Mouse (Mus musculus): ENCODE results near the gene Tmsb4x.

Tmsb4x gene

DNA sequence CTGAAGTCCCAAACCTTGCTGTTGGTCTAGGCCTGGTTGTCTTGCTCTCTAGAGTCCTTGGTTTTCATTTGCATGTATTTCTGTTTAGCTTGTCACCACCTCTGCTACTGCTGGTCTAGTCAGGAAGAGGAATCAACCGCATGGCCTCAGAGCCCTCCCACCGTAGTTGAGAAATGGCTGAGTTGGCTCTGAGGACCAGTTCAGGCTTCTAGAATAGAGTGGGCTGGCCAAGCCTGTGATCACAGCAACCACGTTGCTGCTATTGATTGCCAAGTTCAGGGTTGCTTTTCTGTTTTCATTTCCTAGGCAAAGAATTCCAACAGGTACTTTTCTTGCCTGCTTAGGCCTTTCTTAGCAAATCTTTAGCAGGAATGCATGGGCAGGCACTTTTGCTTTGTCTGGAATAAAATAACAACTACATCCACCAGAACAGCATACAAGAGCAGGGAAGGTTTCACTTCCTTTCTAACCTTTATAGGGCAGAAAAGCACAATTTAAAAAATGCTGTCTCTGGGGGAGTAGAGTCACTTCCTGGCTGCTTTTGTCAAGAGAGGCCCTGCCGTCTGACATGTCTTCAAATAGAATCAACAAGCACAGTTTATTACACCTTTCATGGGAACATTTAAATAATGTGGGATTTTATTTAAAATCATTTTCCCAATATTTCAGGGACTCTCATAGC is 29.0 kb downstream of the Tmsb4x start:
- no peak for DNase-seq

DNA sequence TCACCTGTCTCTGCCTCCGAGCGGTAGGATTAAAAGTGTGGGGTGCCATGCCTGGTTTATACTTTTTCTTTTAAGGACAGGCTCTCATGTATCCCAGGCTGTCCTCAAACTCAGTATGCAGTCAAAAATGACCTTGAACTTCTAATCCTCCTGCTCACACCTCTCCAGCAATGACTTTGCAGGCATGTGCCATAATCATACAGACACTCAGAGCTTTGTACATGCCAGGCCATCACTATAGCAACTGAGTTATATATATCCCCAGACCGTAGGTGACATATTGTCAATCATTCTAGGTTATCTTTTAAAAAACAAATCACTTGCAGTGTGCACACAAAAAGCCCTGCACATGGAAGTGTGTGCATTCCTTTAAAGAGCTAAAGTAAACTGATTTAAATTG is 29.6 kb downstream of the Tmsb4x start:
- no peak for DNase-seq

DNA sequence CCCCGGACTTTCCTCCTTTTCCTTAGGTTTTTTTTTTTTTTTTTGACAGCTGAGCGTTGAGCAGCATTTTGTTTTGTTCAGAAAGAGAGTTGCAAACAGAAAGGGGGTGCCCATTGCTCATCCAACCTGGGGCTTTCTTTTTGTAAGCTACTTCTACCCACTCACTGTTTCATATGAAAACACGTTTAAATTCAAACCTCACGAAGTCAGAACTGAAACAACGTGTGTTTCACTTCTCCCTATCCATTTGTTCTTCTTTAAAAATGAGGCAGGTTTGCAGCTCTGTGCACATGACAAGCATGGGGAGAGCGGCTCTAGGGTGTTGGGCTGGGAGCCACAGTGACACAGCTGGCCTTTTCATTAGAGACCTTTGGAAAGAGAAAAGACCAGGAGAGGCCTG is 33.8 kb downstream of the Tmsb4x start:
- DNase-seq: no peak

DNA sequence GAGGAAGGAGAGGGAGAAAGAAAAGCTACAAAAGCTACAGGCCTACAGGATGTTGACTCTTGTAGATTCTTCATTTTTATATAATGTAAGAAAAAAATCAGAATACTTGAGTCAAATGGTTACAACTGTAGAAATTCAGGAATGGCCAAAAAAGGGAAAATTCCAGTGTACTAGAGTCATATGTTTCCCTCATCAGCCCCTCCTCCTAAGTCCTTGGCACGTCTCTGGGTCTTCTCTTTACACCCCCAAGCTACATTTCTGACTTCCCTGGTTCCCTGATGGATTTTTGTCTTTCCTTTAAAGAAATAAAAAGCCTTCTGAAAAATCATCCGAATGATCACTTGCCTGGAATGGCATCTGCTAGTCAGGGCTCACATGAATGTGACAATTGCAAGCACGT is 34.8 kb downstream of the Tmsb4x start:
- DNase-seq: no peak

DNA sequence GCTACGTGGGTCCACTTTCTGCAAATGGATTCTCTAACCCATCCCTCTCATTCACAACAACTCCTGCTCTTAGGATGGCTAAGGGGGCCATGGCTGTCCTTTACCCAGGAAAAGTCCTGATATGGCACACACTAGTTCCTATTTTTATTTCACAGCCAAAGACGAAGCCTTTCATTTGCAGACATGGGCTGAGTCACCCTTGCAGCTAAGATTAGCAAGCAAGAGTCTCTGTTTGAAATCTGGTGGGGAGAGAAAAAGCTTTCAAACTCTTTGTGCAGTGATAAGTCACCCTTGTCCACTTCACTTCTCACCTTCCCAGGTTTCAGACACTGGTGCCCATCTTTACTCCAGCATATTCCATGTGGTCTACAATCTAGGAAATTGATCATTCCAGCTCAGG is 36.9 kb downstream of the Tmsb4x start:
- DNase-seq: no peak

DNA sequence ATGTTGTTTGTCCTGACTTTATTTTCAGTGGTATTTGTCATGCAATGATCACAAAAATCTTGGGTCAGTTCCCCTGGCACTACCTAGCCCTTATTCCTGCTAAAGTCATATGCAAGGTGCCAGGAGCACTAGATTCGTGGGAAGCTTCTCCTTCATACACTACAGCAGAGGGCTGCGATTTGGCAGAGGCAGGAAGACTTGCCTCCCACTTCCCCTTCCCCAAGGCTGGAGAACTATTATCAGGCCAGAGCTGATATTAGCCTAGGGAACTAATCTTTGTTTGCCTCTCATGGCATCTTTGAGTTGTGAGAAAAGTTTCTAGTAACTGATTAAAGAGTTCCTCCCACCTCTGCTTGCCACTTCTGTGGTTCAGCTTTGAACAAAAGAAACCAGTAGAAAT is 37.8 kb downstream of the Tmsb4x start:
- no peak for DNase-seq

DNA sequence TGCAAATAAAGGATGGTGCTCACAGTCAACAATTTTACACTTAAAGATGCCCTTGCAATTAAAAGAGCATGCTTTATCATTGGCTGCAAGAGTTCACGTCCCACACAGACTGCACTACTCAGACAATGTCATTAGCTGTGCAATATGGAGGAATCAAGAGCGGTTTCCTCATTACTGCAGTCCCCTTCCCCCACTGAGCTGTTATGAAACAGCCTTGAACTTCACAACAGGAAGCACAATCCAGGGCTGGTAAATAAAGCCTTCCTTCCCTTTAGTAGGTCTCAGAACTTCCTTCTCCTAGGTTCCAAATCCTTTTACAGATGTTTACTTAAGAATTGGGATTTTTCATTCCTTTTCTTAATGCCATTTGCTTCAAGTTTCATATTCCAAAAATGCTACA is 41.8 kb downstream of the Tmsb4x start:
- no peak for DNase-seq

DNA sequence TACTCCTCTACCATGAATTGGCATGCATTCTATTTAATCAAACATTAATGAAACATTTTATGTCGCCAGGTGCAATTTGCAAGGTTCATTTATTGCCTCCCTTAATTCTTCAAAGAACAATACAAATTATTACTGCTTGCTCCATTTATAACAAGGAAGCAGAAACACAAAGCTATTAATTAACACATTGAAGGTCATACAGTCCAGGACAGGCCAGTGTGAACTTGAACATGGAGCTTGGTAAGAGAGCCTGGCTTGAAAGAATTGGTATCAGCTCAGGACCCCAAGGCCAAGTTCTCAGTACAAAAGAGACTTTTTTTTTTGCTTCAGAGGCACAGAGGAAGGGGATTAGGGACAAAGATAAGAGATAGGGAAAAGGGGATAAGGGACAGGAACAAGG is 43.1 kb downstream of the Tmsb4x start:
- no peak for DNase-seq

DNA sequence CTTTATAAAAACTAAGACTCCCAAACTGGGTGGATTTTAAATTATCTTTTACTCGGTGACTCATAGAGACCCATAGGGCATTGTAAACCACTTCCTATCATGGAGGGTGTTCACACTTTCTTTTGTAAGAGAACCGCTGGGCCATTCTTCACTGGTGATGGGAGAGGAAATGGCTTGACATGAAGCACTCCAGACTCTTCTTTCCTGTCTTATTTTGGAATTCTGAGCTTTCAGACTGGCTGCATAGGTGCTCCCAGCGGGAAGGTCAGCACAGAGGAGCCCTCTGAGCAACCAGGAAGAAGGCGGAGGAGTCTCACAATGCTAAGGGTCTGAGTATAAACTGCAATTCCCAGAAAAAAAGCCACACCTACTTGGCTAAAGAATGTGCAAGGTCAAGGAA is 51.4 kb downstream of the Tmsb4x start:
- DNase-seq: no peak
